Mouse (Mus musculus) brain, embryonic 14.5 days (tissue): Measurements from ENCODE around the gene Rps23.

Source experiments
- CTCF ChIP-seq: fragments of 200-500 bp; IDR thresholded peaks from 2 replicates; pipeline ENCODE4 v1.5.1; 2012; ENCODE audit warnings: inconsistent platforms, mild to moderate bottlenecking, moderate library complexity, borderline replicate concordance; ENCODE audit not compliant: insufficient read depth, insufficient read length; ENCODE audit errors: extremely low read depth
- POLR2A ChIP-seq: fragments of 200-500 bp; IDR thresholded peaks from 2 replicates; pipeline ENCODE4 v1.6.1; 2012; ENCODE audit warnings: mild to moderate bottlenecking, inconsistent platforms, borderline replicate concordance; ENCODE audit not compliant: poor library complexity, insufficient read depth, insufficient read length, severe bottlenecking; ENCODE audit errors: extremely low read depth

DNA sequence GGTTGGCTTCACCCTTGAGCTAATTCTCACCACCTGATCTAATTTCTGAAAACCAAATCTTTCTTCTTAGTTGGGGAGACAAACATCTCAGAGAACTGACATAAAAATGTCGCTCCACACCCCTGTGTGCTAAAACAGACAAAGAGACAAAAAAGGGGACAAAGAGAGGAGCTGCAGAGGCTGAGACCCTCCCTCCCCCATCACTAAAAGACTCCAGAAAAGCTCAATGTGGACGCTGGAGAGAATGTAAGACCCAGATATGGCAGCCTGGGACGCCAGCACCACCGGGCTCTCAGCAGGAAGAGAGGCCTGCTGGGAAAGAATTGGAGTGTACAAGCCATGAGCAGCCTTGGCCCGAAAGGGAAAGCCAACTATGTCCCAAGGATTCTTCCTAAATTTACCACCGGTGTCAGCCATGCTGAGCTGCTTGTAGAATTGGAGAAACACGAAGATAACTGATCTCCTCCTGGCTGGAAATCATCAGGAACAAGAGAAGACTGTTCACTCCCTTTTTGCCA lies 9.0 kb upstream of the Rps23 start:
- no peak for TF ChIP-seq POLR2A
- no peak for TF ChIP-seq CTCF
